19 mouse cellular contexts compared by ENCODE assay signal in genomic region chr3:149019925-149020324, GRCm38 (mm10). TPM values are rescaled to one million over a fixed set of nuclear protein-coding genes. Genes with fewer than 3 reads are reported as not detected.
DNase-seq lines count a peak whose midpoint lies in the region; ATAC-seq and TF ChIP-seq lines count a peak whose summit lies in the region.
"Had no signal": no experiment of that assay in that cellular context is flagged by ENCODE, and none has a peak within 500 bp of the region (broad histone marks: within the 10 kb centered on the region; RNA-seq: fewer than 3 reads in every experiment).

No protein-coding gene starts in this region.

- no peak overlapping the region for H3K4me2 ChIP-seq in forebrain, embryonic 14.5 days (ENCODE audit: low read length)
- H3K4me2 ChIP-seq in forebrain, embryonic 13.5 days: no peak overlapping the region
- H3K4me2 ChIP-seq in kidney, postnatal 0 days (ENCODE audit: low read length): no peak overlapping the region
- H3K4me2 ChIP-seq in lung, postnatal 0 days (replicated peaks; ENCODE audit: low read depth, low read length): no peak overlapping the region
- H3K4me2 ChIP-seq: midbrain, embryonic 13.5 days had no signal

- no peaks in the 10 kb centered on the region for H3K27me3 ChIP-seq in forebrain, embryonic 14.5 days (replicated peaks; ENCODE audit: control insufficient read depth, insufficient read depth, low read length)
- no peaks in the 10 kb centered on the region for H3K27me3 ChIP-seq in forebrain, embryonic 13.5 days
- H3K27me3 ChIP-seq in kidney, postnatal 0 days (ENCODE audit: insufficient read depth, low read length): no peaks in the 10 kb centered on the region
- H3K27me3 ChIP-seq in lung, postnatal 0 days (replicated peaks; ENCODE audit: insufficient read depth, low read length): no peaks in the 10 kb centered on the region
- H3K27me3 ChIP-seq: midbrain, embryonic 13.5 days had no signal

- no peak for ATAC-seq in forebrain, embryonic 14.5 days
- no peak for ATAC-seq in forebrain, embryonic 13.5 days
- ATAC-seq in kidney, postnatal 0 days (replicated peaks; ENCODE audit: low FRiP score, low read depth): no peak
- ATAC-seq in lung, postnatal 0 days: no peak; the same call in 1 of the 2 replicates
- ATAC-seq in common myeloid progenitor, adult 5-6 weeks (replicated peaks; ENCODE audit: low read depth, poor library complexity, severe bottlenecking): peak; percentile 45; the same call in 1 of the 2 replicates
- ATAC-seq: midbrain, embryonic 13.5 days had no signal

- H3K4me1 ChIP-seq in forebrain, embryonic 14.5 days (ENCODE audit: control insufficient read depth, insufficient read depth, low read length): no peaks in the 10 kb centered on the region
- H3K4me1 ChIP-seq in forebrain, embryonic 13.5 days: no peaks in the 10 kb centered on the region
- H3K4me1 ChIP-seq in kidney, postnatal 0 days (replicated peaks; ENCODE audit: insufficient read depth, low read length): no peaks in the 10 kb centered on the region
- 0 out of 2 replicates have a peak, but pooled peaks cover 5% of the 10 kb centered on the region for H3K4me1 ChIP-seq in lung, postnatal 0 days (ENCODE audit: insufficient read depth, low read depth, low read length)
- H3K4me1 ChIP-seq: midbrain, embryonic 13.5 days had no signal

- no peaks in the 10 kb centered on the region for H3K36me3 ChIP-seq in forebrain, embryonic 14.5 days (ENCODE audit: control insufficient read depth, insufficient read depth, low read length)
- no peaks in the 10 kb centered on the region for H3K36me3 ChIP-seq in forebrain, embryonic 13.5 days (ENCODE audit: poor library complexity, severe bottlenecking)
- H3K36me3 ChIP-seq in kidney, postnatal 0 days (ENCODE audit: insufficient read depth, low read length): no peaks in the 10 kb centered on the region
- no peaks in the 10 kb centered on the region for H3K36me3 ChIP-seq in lung, postnatal 0 days (ENCODE audit: insufficient read depth, low read length)
- H3K36me3 ChIP-seq: heart, embryonic 10.5 days; midbrain, embryonic 13.5 days had no signal

- no peak overlapping the region for H3K9ac ChIP-seq in forebrain, embryonic 14.5 days (ENCODE audit: low read length)
- H3K9ac ChIP-seq in forebrain, embryonic 13.5 days: no peak overlapping the region
- no peak overlapping the region for H3K9ac ChIP-seq in kidney, postnatal 0 days (ENCODE audit: low read depth, low read length)
- H3K9ac ChIP-seq in lung, postnatal 0 days (replicated peaks; ENCODE audit: low read depth): no peak overlapping the region
- H3K9ac ChIP-seq: midbrain, embryonic 13.5 days had no signal

- H3K27ac ChIP-seq in forebrain, embryonic 14.5 days (ENCODE audit: low read depth, low read length): no peak overlapping the region
- H3K27ac ChIP-seq in forebrain, embryonic 13.5 days: no peak overlapping the region
- H3K27ac ChIP-seq in kidney, postnatal 0 days: no peak overlapping the region
- no peak overlapping the region for H3K27ac ChIP-seq in lung, postnatal 0 days (ENCODE audit: low read length)
- H3K27ac ChIP-seq: heart, embryonic 10.5 days; midbrain, embryonic 13.5 days had no signal

- TF ChIP-seq CTCF in kidney, postnatal 0 days (IDR thresholded peaks at IDR 0.05; ENCODE audit: low read depth): peak; percentile 43; the same call in 1 of the 2 replicates
- peak; percentile 44 for TF ChIP-seq CTCF in lung, postnatal 0 days (IDR thresholded peaks at IDR 0.05)

- DNase-seq in forebrain, embryonic 14.5 days (ENCODE audit: low spot score): peak; percentile 38
- DNase-seq in kidney, postnatal 0 days (ENCODE audit: low spot score): peak; percentile 23
- DNase-seq in kidney, postnatal 14 days: no peak
- DNase-seq in lung, postnatal 0 days (ENCODE audit: low spot score): peak; percentile 29
- no peak for DNase-seq in lung, postnatal 14 days
- no peak for DNase-seq in spleen, postnatal 36 days (ENCODE audit: low spot score in 2 of 2)
- DNase-seq: B cell, adult 2 months; cerebellum, adult 11-12 months; gastrocnemius, postnatal 25 days; heart, postnatal 4 days; layer of hippocampus, postnatal 36 days; lung, adult 18-20 months; right cerebral cortex, postnatal 14 days; thymus, postnatal 4 days had no signal

- H3K4me3 ChIP-seq in forebrain, embryonic 14.5 days (ENCODE audit: low read depth, low read length): no peak overlapping the region
- no peak overlapping the region for H3K4me3 ChIP-seq in forebrain, embryonic 13.5 days
- no peak overlapping the region for H3K4me3 ChIP-seq in kidney, postnatal 0 days (replicated peaks; ENCODE audit: low read depth, low read length)
- H3K4me3 ChIP-seq in lung, postnatal 0 days (ENCODE audit: low read depth, low read length): no peak overlapping the region
- H3K4me3 ChIP-seq: erythroblast, embryonic 14.5 days; heart, embryonic 10.5 days; midbrain, embryonic 13.5 days had no signal

- no peaks in the 10 kb centered on the region for H3K9me3 ChIP-seq in forebrain, embryonic 14.5 days (replicated peaks; ENCODE audit: control insufficient read depth, low read length)
- H3K9me3 ChIP-seq in forebrain, embryonic 13.5 days (replicated peaks): no peaks in the 10 kb centered on the region
- H3K9me3 ChIP-seq in kidney, postnatal 0 days (replicated peaks; ENCODE audit: low read length): no peaks in the 10 kb centered on the region
- no peaks in the 10 kb centered on the region for H3K9me3 ChIP-seq in lung, postnatal 0 days (ENCODE audit: low read length)
- H3K9me3 ChIP-seq: heart, embryonic 10.5 days; midbrain, embryonic 13.5 days had no signal

- WGBS in forebrain, embryonic 14.5 days: 75% methylated on average over 5 of the region's 5 CpGs
- WGBS in forebrain, embryonic 13.5 days: 67% methylated on average over 5 of the region's 5 CpGs
- 57% methylated on average over 5 of the region's 5 CpGs for WGBS in kidney, postnatal 0 days
- 37% methylated on average over 5 of the region's 5 CpGs for WGBS in lung, postnatal 0 days

- TF ChIP-seq EP300 in lung, postnatal 0 days (IDR thresholded peaks at IDR 0.05): no peak

RNA-seq across cellular contexts. Expression of gene Adgrl2, which starts 29.6 kb away (rescaled TPM):
- polyA plus RNA-seq in forebrain, embryonic 14.5 days (2014; fragmentation: Nextera tagmentation; extraction: Ambion mirVana): 69.4 and 92.3 TPM in 2 replicates
- 70.1 and 76.1 TPM in 2 replicates for polyA plus RNA-seq in forebrain, embryonic 13.5 days (2015; fragmentation: Nextera tagmentation; extraction: Ambion mirVana)
- polyA plus RNA-seq in kidney, postnatal 0 days (2015; fragmentation: Nextera tagmentation; extraction: Ambion mirVana): 41.8 and 42.5 TPM in 2 replicates
- 46.3 and 56.4 TPM in 2 replicates for polyA plus RNA-seq in lung, postnatal 0 days (2015; fragmentation: Nextera tagmentation; extraction: Ambion mirVana)
- 27.9 and 34.7 TPM in 2 replicates for total RNA-seq in common myeloid progenitor, adult 5-6 weeks (2017)

Comparison
In these comparisons a context has a peak if more than half of its experiments do, and no peak if none do; other contexts are left out.
1. DNase-seq: peak in forebrain, embryonic 14.5 days (single experiment), kidney, postnatal 0 days (single experiment) and lung, postnatal 0 days (single experiment); none in kidney, postnatal 14 days (single experiment), lung, postnatal 14 days (single experiment) and spleen, postnatal 36 days (0 of 2).